Mouse (Mus musculus): ENCODE data around the gene Pdgfa. TPM values are rescaled to one million over a fixed set of nuclear protein-coding genes. Genes with fewer than 3 reads are reported as not detected.

Gene Pdgfa
- total RNA-seq, 2 experiments from 2014 or later, result 52.1 to 53.0 TPM

- no peak for TF ChIP-seq CTCF (IDR thresholded peaks at IDR 0.05)
- intact Hi-C loops (cut with DNase I), result no loop called here
- peak in 1 of 2 experiments; percentile 32 for DNase-seq (ENCODE audit: extremely low spot score in 1 of 2, low spot score in 2 of 2)
- no peak overlapping the region for H3K4me3 ChIP-seq
- H3K27ac ChIP-seq, result no peak overlapping the region
Measured at GRCm38 (mm10) chr5:138948031-138948980, 48.9 kb downstream of the Pdgfa start.

GRCm38 (mm10) chr5:138947487-138947886 lies 49.7 kb downstream of the Pdgfa start:
- no peak for TF ChIP-seq CTCF (IDR thresholded peaks at IDR 0.05)

GRCm38 (mm10) chr5:138946931-138947330 lies 50.2 kb downstream of the Pdgfa start:
- Histone ChIP-seq H3K4me3 (no peak overlapping the region), H3K27ac (no peak overlapping the region)
- intact Hi-C loops (cut with DNase I), result no loop called here
- no peak for TF ChIP-seq CTCF (IDR thresholded peaks at IDR 0.05)
- DNase-seq (ENCODE audit: extremely low spot score in 1 of 2, low spot score in 2 of 2), result no peak

More at GRCm38 (mm10) chr5:138947487-138947886, 49.7 kb downstream of the Pdgfa start:
- intact Hi-C loops (cut with DNase I), result no loop called here
- DNase-seq (ENCODE audit: extremely low spot score in 1 of 2, low spot score in 2 of 2), result no peak
- Histone ChIP-seq H3K27ac (no peak overlapping the region), H3K4me3 (no peak overlapping the region)

GRCm38 (mm10) chr5:138945011-138945410 lies 52.2 kb downstream of the Pdgfa start:
- H3K4me3 ChIP-seq, result no peak overlapping the region
- no peak for DNase-seq (ENCODE audit: extremely low spot score in 1 of 2, low spot score in 2 of 2)
- intact Hi-C loops (cut with DNase I), result no loop called here
- no peak for TF ChIP-seq CTCF (IDR thresholded peaks at IDR 0.05)
- no peak overlapping the region for H3K27ac ChIP-seq

- Histone ChIP-seq H3K4me3 (no peak overlapping the region), H3K27ac (no peak overlapping the region)
- TF ChIP-seq CTCF (IDR thresholded peaks at IDR 0.05), result no peak
- intact Hi-C loops (cut with DNase I), result no loop called here
- DNase-seq (ENCODE audit: extremely low spot score in 1 of 2, low spot score in 2 of 2), result no peak
Measured at GRCm38 (mm10) chr5:138944551-138944950, 52.6 kb downstream of the Pdgfa start.

- Histone ChIP-seq H3K4me3 (no peak overlapping the region), H3K27ac (no peak overlapping the region)
- no peak for DNase-seq (ENCODE audit: extremely low spot score in 1 of 2, low spot score in 2 of 2)
- no peak for TF ChIP-seq CTCF (IDR thresholded peaks at IDR 0.05)
- intact Hi-C loops (cut with DNase I), result no loop called here
Measured at GRCm38 (mm10) chr5:138941842-138942241, 55.3 kb downstream of the Pdgfa start.

- Histone ChIP-seq H3K4me3 (no peak overlapping the region), H3K27ac (no peak overlapping the region)
- TF ChIP-seq CTCF (IDR thresholded peaks at IDR 0.05), result no peak
- intact Hi-C loops (cut with DNase I), result no loop called here
- no peak for DNase-seq (ENCODE audit: extremely low spot score in 1 of 2, low spot score in 2 of 2)
Measured at GRCm38 (mm10) chr5:138940576-138940975, 56.6 kb downstream of the Pdgfa start.

- TF ChIP-seq CTCF (IDR thresholded peaks at IDR 0.05), result no peak
- H3K4me3 ChIP-seq, result no peak overlapping the region
- intact Hi-C loops (cut with DNase I), result no loop called here
- DNase-seq (ENCODE audit: extremely low spot score in 1 of 2, low spot score in 2 of 2), result no peak
- no peak overlapping the region for H3K27ac ChIP-seq
Measured at GRCm38 (mm10) chr5:138938572-138939163, 58.5 kb downstream of the Pdgfa start.

- no peak for TF ChIP-seq CTCF (IDR thresholded peaks at IDR 0.05)
- no peak for DNase-seq (ENCODE audit: extremely low spot score in 1 of 2, low spot score in 2 of 2)
- H3K27ac ChIP-seq, result no peak overlapping the region
- no peak overlapping the region for H3K4me3 ChIP-seq
- intact Hi-C loops (cut with DNase I), result no loop called here
Measured at GRCm38 (mm10) chr5:138936399-138937089, 60.6 kb downstream of the Pdgfa start.

GRCm38 (mm10) chr5:138934540-138934939 lies 62.6 kb downstream of the Pdgfa start:
- intact Hi-C loops (cut with DNase I), result no loop called here

GRCm38 (mm10) chr5:138932460-138933432 lies 64.4 kb downstream of the Pdgfa start:
- intact Hi-C loops (cut with DNase I), result no loop called here
- Histone ChIP-seq H3K27ac (no peak overlapping the region), H3K4me3 (no peak overlapping the region)
- no peak for TF ChIP-seq CTCF (IDR thresholded peaks at IDR 0.05)
- DNase-seq (ENCODE audit: extremely low spot score in 1 of 2, low spot score in 2 of 2), result no peak

More at GRCm38 (mm10) chr5:138934540-138934939, 62.6 kb downstream of the Pdgfa start:
- no peak for TF ChIP-seq CTCF (IDR thresholded peaks at IDR 0.05)
- no peak overlapping the region for H3K4me3 ChIP-seq
- no peak for DNase-seq (ENCODE audit: extremely low spot score in 1 of 2, low spot score in 2 of 2)
- no peak overlapping the region for H3K27ac ChIP-seq
